Mouse (Mus musculus) adrenal gland, postnatal 4 days (tissue): Measurements from ENCODE around the gene Sec14l2. TPM values are rescaled to one million over a fixed set of nuclear protein-coding genes. Genes with fewer than 3 reads are reported as not detected.
A peak's percentile ranks its signal among the peaks of the same experiment; 100 is the strongest.

Source experiments
- DNase-seq, 2 experiments: peaks; one replicate each; pipeline ENCODE4 v3.0.0; 2021 to 2022; ENCODE audit warnings: low spot score in 2 of 2, mixed read lengths in 2 of 2
- long read RNA-seq, 2 experiments: library from polyadenylated mRNA; stranded (forward); transcript quantifications; one replicate each; pipeline ENCODE4 v2.0.0; 2021
- total RNA-seq, 2 experiments: library from RNA; stranded (reverse); gene quantifications; 2 replicates each; pipeline ENCODE4 v1.2.3; 2021

Sec14l2 gene
- total RNA-seq = 10 to 100 TPM in 1 of 2 experiments, 1 to 10 TPM in 1; 4.4 to 15.0 TPM
- long read RNA-seq, experiment 1, transcript Sec14l2-201 (12 exons, 2,631 nt) = major isoform, 5 of 9 reads
- long read RNA-seq, experiment 1, partial matches to known transcripts = 0 of 9 reads
- long read RNA-seq, experiment 1, other reads (novel, unspliced or antisense) = 4 of 9 reads
- long read RNA-seq, experiment 2, transcript Sec14l2-201 (12 exons, 2,631 nt) = major isoform, 5 of 6 reads
- long read RNA-seq, experiment 2, partial matches to known transcripts = 1 of 6 reads
- long read RNA-seq, experiment 2, other reads (novel, unspliced or antisense) = 0 of 6 reads

GRCm38 (mm10) chr11:4122742-4123579, at the start of gene Sec14l2:
Gene Sec14l2 (minus strand): TSS chr11:4123415.
- no peak for DNase-seq

DNA sequence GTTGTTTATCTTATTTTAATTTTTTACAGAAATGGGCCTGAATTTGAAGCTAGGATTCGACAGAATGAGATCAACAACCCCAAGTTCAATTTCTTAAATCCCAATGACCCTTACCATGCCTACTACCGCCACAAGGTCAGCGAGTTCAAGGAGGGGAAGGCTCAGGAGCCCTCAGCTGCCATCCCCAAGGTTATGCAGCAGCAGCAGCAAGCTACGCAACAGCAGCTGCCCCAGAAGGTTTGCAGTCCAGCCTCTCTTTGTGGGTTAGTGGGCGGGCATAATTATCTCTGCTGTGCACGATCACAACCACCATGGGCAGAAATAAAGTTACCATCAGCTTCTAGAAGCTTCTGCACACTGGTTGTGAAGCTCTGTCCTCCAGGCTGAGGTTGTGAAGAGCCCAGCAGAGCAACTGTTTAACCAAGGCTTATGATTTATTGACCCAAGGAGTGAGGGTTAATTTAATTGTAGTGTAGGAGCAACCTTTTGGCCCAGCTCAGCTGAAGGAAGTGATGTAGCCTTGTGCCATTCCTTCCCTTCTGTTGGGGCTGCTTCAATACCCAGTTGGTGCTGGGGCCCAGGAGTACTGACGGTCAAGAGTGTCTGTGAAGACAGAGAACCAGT, 43.4 kb upstream of the Sec14l2 start:
- no peak for DNase-seq

DNA sequence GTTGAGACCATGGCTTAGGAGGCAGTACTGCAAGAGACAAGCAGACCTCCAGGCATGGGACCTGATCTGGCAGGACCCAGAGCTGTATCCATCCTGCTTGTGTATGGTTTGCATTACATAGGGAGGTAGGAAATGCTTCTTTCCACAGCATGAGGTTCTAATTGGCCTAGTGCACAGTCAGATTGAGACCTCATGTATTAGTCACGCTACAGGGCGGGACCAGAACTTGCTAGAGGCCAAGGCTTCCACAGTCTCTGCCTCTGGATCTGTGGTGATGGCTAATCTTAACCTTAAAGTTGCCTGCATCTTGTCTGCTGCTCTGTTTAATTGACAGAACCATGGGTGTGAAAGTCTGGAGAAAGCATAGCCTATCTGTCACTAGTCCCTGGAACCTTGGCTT, 41.5 kb upstream of the Sec14l2 start:
- no peak for DNase-seq

- DNase-seq = no peak
Observed at GRCm38 (mm10) chr11:4160758-4161480, 37.7 kb upstream of the Sec14l2 start.

DNA sequence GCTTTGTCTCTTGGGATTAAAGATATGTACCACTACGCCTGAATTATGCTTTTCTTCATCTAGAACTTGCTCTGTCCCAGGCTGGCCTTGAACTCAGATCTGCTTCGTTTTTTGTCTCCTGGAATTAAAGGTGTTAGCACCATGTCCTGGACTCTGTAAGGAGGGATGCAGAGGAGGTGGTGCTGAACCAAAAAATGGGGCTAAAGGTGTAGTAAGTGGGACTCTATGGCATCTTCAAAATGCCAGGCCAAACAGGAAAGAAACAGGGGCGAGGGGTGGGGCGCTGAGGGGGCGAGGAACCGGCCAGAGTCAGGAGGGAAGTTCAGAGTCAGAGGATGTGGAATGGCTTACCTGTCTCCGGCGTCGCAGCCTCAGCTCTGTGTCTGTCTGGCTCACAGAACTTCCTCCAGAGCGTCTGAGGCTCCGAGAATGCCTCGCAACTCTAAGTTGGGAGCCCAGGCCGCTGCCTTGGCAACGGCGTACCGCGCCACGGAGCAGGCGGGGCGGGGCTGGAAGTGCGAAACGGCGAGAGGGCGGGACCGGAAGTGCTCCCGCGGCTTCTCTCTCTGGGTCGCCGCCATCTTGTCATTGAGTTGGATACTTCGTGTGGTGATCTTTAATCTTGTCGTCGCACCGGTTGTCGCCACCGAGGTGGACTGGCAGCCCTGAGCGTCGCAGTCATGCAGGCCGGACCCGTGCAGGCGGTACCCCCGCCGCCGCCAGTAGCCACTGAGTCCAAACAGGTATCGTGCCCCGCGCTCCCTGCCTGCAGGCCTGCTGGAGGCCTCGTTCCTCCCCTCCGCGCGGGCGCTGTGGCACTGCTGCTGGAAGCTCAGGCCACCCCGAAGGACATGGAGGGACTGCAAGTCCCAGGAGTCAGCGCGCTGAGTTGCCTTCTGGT, 36.8 kb upstream of the Sec14l2 start, which contains the start of the genes Ccdc157 and Sf3a1:
Gene Ccdc157, minus strand, starts transcription at position 486 of the 901 bp plus-strand sequence.
Gene Sf3a1, plus strand, starts transcription at position 543 of the 901 bp plus-strand sequence.
- DNase-seq = peak; percentile 81 to 82

DNA sequence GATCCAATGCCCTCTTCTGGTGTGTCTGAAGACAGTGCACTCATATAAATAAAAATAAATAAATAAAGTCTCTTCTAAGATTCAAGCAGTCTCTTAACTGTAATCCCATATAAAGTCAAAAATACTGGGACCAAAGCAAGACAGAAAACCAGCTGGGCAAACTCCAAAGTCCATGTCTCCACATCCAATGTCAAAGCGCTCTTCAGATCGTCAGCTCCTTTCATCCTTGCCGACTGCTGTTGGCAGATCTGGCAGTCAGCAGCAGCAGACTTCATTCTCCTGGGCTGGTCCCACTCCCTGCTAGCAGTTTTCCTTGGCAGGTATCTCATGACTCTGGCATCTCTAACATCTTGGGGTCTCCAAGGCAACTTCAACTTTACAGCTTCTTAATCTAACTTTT, 35.5 kb upstream of the Sec14l2 start:
- no peak for DNase-seq

DNA sequence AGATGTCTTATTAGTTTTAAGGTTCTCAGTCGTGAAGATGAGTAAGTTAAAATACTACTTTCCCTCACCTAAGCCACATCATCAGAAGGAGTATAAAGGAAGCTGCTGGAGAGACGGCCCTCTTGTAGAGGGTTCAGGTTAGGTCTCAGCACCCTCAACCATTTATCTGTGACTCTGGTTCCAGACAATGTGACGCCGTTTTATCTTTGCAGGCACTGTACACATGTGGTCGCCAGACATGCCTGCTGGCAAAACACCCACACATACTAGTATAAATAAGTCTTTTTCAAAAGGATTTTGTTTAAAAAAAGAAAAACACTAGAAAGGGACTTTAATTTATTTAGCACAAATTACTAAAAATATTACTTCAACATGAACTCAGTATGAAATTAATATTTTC, 32.4 kb upstream of the Sec14l2 start:
- no peak for DNase-seq

GRCm38 (mm10) chr11:4153694-4154093, 30.5 kb upstream of the Sec14l2 start:
- DNase-seq = no peak

GRCm38 (mm10) chr11:4149886-4150285, 26.7 kb upstream of the Sec14l2 start:
- no peak for DNase-seq

DNA sequence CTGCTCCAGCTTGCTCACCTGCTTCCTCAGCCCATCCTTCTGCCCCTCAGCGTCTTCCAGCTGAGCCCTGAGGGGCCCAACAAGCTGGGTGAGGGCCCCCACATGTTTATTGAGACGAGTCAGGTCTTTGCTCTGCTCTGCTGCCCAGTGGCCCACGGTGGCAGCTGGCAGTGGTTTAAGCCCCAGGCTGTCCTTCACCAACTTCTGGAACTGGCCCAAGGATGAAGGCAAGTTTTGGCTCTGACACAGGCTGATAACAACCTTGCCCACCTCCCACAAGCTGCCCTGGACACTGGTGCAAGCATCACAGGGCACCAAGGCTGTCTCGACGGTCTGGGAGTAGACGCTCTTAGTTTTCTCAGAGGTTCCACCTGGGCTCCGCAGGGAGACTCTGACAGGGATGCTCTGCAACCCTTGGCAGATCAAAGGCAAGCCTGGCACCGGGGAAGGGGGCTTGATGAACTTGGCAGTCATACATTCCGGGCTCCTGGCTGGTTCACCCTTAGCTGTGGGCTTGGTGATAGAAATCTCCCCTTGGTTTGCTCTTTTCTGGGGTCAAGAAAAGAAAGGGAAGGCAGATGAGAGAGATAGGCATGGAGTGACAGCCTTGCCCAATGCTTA, 25.4 kb upstream of the Sec14l2 start:
- no peak for DNase-seq

GRCm38 (mm10) chr11:4148120-4148519, 24.9 kb upstream of the Sec14l2 start:
- DNase-seq = no peak

DNA sequence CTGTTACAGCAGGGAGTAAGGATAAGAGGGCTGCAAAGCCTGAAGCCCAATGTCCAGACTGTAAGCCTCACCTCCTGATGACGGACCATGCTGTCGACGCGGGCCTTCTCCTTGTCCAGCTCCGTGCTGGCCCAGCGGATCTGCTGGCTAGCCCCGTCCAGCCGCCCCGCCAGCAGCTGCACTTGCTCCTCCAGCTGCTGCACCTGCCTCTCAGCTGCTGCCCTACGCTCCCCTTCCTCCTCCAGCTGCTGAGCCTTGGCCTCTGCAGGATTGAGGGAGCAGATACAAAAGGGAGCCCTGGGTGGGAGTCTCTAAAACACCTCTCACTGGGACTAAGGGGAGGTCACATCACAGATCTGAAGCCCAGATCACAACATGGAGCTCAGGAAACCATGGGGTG, 23.9 kb upstream of the Sec14l2 start:
- no peak for DNase-seq

GRCm38 (mm10) chr11:4146381-4146780, 23.2 kb upstream of the Sec14l2 start:
- DNase-seq = no peak

GRCm38 (mm10) chr11:4143281-4144062, 20.3 kb upstream of the Sec14l2 start:
- no peak for DNase-seq

DNA sequence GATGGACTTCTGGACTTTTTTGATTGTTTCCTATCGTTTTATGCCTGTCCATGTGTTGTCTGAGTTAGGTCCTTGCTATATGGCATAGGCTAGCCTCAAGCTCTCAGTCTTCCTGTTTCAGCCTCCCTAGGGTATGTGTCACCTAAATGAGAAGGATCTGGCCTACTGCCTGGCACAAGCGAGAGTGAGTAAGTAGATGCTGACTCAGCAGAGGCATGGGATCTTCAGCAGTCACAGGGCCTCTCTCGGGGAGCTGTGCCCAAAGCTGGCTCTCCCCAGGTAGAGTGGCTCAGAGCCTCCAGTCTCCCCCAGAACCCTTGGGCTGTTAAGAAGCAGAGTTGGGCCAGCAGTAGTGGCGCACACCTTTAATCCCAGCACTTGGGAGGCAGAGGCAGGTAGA, 19.1 kb upstream of the Sec14l2 start:
- no peak for DNase-seq

DNA sequence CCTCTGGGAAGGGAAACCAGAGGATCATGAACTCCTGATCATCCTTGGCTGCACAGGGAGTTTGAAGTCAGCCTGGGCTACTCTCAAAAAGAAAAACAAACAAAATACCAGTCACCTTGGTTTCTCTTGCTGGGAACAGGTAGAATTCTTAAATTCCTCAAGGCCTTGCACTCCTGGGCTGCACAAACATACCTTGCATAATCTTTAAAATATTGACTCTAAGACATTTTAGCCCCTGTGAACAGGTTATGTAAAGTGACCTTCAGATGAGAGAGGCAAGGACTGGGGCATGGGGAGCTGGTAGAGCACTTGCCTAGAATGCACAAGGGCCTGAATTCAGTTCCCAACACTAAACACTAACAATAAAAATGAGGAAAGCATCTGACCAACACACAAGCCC, 18.3 kb upstream of the Sec14l2 start:
- no peak for DNase-seq

GRCm38 (mm10) chr11:4138964-4139363, 15.7 kb upstream of the Sec14l2 start:
- DNase-seq = no peak

- peak; percentile 79 to 84 for DNase-seq
Observed at GRCm38 (mm10) chr11:4134986-4135935, 12.0 kb upstream of the Sec14l2 start, which contains the start of gene Rnf215. Gene Rnf215 (plus strand): TSS chr11:4135202.
